Mouse (Mus musculus): ENCODE results near the gene Btbd35f9.
"Not testable (repeated sequence)": the region's sequence is repeated elsewhere in the genome, so short reads cannot be mapped to it uniquely, and the experiment has no call there.

Gene Btbd35f9

DNA sequence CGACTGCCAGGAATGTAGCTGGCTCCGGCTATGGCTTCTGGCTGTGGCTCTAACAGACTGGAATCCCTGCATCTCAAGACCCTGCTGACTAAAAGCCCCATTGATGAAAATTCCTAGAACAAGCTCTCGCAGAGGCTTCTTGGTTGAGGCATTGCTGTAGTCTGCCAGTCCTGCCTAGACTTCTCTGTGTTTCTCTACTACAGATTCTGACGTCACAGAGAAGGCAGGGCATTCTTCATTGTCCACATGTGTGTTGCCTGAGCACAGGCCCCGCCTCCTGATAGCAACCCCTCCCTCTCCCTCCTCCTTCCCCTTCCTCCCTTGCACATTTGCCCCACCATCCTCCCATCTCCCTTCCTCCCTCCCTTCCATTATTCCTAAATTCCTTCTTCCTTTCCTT is at the start of gene Btbd35f9:
Gene Btbd35f9, minus strand, starts transcription at position 101 of the 400 bp plus-strand sequence.
- in situ Hi-C loops (cut with MseI, MboI) = not testable (repeated sequence)
